In the genomic region with DNA sequence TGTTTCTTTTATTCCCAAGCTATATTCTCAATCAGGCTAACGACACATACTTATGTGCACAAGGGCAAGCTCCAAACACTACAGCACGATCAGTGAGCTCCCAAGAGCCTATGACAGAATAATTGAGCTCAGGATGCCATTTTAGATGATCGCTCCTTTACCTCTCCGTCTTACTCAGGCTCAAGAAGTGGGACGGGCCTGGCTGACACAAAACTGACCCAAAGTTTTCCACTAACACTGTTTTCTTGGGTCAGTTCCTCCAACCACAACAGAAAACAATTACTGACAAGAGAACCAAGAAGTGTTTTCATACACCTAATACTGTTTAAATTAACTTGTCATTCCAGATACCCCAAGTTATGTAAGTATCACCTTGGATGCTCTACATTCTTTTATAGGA, we compare ENCODE assay signal across 10 mouse cellular contexts. TPM values are rescaled to one million over a fixed set of nuclear protein-coding genes. Genes with fewer than 3 reads are reported as not detected.
DNase-seq lines count a peak whose midpoint lies in the region; ATAC-seq and TF ChIP-seq lines count a peak whose summit lies in the region.
"Had no signal": no experiment of that assay in that cellular context is flagged by ENCODE, and none has a peak within 500 bp of the region (broad histone marks: within the 10 kb centered on the region; RNA-seq: fewer than 3 reads in every experiment).

No protein-coding gene starts in this region.

- no peak overlapping the region for H3K9ac ChIP-seq in heart, adult 2 months (ENCODE audit: low read depth, low read length)
- H3K9ac ChIP-seq in limb, embryonic 12.5 days (replicated peaks): no peak overlapping the region
- H3K9ac ChIP-seq in stomach, embryonic 15.5 days: no peak overlapping the region

- no peak for DNase-seq in heart, adult 2 months
- DNase-seq in heart, postnatal 14 days: no peak
- DNase-seq in right cerebral cortex, postnatal 10 days (ENCODE audit: low spot score in 2 of 2): no peak
- no peak for DNase-seq in adrenal gland, postnatal 25 days
- DNase-seq: cerebellum, adult 2 months had no signal

- intact Hi-C loops in heart, adult 2 months (cut with DNase I): loop anchor here (5.0 kb wide), 1 partner anchor 127 kb away; a partner anchor contains a TSS
- intact Hi-C loops in heart, postnatal 14 days (cut with DNase I): loop anchor here (5.0 kb wide), 1 partner anchor 78 kb away; no protein-coding TSS in a partner anchor

- peaks cover 15% of the 10 kb centered on the region for H3K4me1 ChIP-seq in heart, adult 2 months (ENCODE audit: control insufficient read depth, insufficient read depth, low read length)
- peaks cover 62% of the 10 kb centered on the region for H3K4me1 ChIP-seq in megakaryocyte, embryonic 14.5 days
- peaks cover 18% of the 10 kb centered on the region for H3K4me1 ChIP-seq in limb, embryonic 12.5 days (replicated peaks)
- H3K4me1 ChIP-seq in stomach, embryonic 15.5 days: peaks cover 11% of the 10 kb centered on the region; the same call in 1 of the 2 replicates

- H3K4me3 ChIP-seq in heart, adult 2 months: peak overlapping the region; percentile 81
- peak overlapping the region; percentile 95 for H3K4me3 ChIP-seq in megakaryocyte, embryonic 14.5 days (replicated peaks)
- no peak overlapping the region for H3K4me3 ChIP-seq in limb, embryonic 12.5 days (replicated peaks)
- H3K4me3 ChIP-seq in stomach, embryonic 15.5 days (replicated peaks): no peak overlapping the region

- H3K79me2 ChIP-seq in heart, adult 2 months (replicated peaks; ENCODE audit: control insufficient read depth, insufficient read depth, low read length): peaks cover 10% of the 10 kb centered on the region

- peak overlapping the region; percentile 81 for H3K4me2 ChIP-seq in limb, embryonic 12.5 days
- H3K4me2 ChIP-seq in stomach, embryonic 15.5 days: peak overlapping the region; percentile 80; the same call in 1 of the 2 replicates

- TF ChIP-seq POLR2A in heart, adult 2 months (IDR thresholded peaks at IDR 0.05; ENCODE audit: insufficient read depth, low read depth, low read length): no peak

- TF ChIP-seq EP300 in heart, adult 2 months (IDR thresholded peaks at IDR 0.05; ENCODE audit: insufficient read depth, low read depth, low read length): no peak

- H3K27me3 ChIP-seq in heart, adult 2 months (ENCODE audit: control insufficient read depth, insufficient read depth, low read length): no peaks in the 10 kb centered on the region
- no peaks in the 10 kb centered on the region for H3K27me3 ChIP-seq in megakaryocyte, embryonic 14.5 days (replicated peaks)
- no peaks in the 10 kb centered on the region for H3K27me3 ChIP-seq in limb, embryonic 12.5 days
- no peaks in the 10 kb centered on the region for H3K27me3 ChIP-seq in stomach, embryonic 15.5 days (replicated peaks)

- no peaks in the 10 kb centered on the region for H3K9me3 ChIP-seq in megakaryocyte, embryonic 14.5 days
- H3K9me3 ChIP-seq in limb, embryonic 12.5 days: no peaks in the 10 kb centered on the region; the same call in 1 of the 2 replicates
- H3K9me3 ChIP-seq in stomach, embryonic 15.5 days: no peaks in the 10 kb centered on the region

- H3K36me3 ChIP-seq in heart, adult 2 months (ENCODE audit: control insufficient read depth, insufficient read depth, low read length): peaks cover 35% of the 10 kb centered on the region
- H3K36me3 ChIP-seq in megakaryocyte, embryonic 14.5 days (replicated peaks; ENCODE audit: low read length): peaks cover 29% of the 10 kb centered on the region
- peaks cover 6% of the 10 kb centered on the region; the same call in 1 of the 2 replicates for H3K36me3 ChIP-seq in limb, embryonic 12.5 days
- H3K36me3 ChIP-seq in stomach, embryonic 15.5 days: no peaks in the 10 kb centered on the region

- 42% methylated on average over 5 of the region's 5 CpGs for WGBS in heart, adult 2 months
- WGBS in limb, embryonic 12.5 days: 91% methylated on average over 5 of the region's 5 CpGs
- 81% methylated on average over 5 of the region's 5 CpGs for WGBS in stomach, embryonic 15.5 days

- 0 out of 2 replicates have a peak overlapping the region, but pooled peaks have one; percentile 8 for H3K27ac ChIP-seq in heart, adult 2 months
- H3K27ac ChIP-seq in limb, embryonic 12.5 days: no peak overlapping the region
- H3K27ac ChIP-seq in stomach, embryonic 15.5 days: no peak overlapping the region

- no peak for TF ChIP-seq CTCF in heart, adult 2 months (IDR thresholded peaks at IDR 0.05)

- ATAC-seq in megakaryocyte, adult 5-6 weeks (ENCODE audit: poor library complexity, severe bottlenecking): no peak
- no peak for ATAC-seq in limb, embryonic 12.5 days (ENCODE audit: insufficient number of reproducible peaks, insufficient read depth, low FRiP score, low TSS enrichment, low read depth)
- ATAC-seq in stomach, embryonic 15.5 days (ENCODE audit: insufficient read depth, low FRiP score, low read depth): no peak
- ATAC-seq: activated CD4-positive, CD25-positive, alpha-beta regulatory T cell, adult 4 months had no signal

RNA-seq across cellular contexts. Expression of a gene that starts 2.8 kb away (rescaled TPM):
- 10 to 100 TPM; 28.9 to 30.6 TPM for total RNA-seq in heart, adult 2 months (2021)
- polyA plus RNA-seq in heart, adult 2 months (2012; rRNA removed): 7.7 and 15.6 TPM in 2 replicates
- 10 to 100 TPM; 30.4 to 35.4 TPM for total RNA-seq in heart, postnatal 14 days (2021)
- 0.78 and 2.1 TPM in 2 replicates for polyA plus RNA-seq in megakaryocyte, embryonic 14.5 days (2012; ENCODE audit: insufficient read depth, low replicate concordance)
- total RNA-seq in megakaryocyte, adult 5-6 weeks (2015): 36.8 and 40.0 TPM in 2 replicates
- total RNA-seq in megakaryocyte, adult 5-6 weeks (2017): 36.1 and 37.0 TPM in 2 replicates
- 43.1 and 45.7 TPM in 2 replicates for polyA plus RNA-seq in limb, embryonic 12.5 days (2016; fragmentation: Nextera tagmentation; extraction: Ambion mirVana)
- 26.1 and 27.6 TPM in 2 replicates for polyA plus RNA-seq in stomach, embryonic 15.5 days (2015; fragmentation: Nextera tagmentation; extraction: Ambion mirVana)
- 36.3 and 36.9 TPM in 2 replicates for total RNA-seq in adrenal gland, postnatal 25 days (2021)

RNA-seq across cellular contexts. Expression of a gene that starts 37.0 kb away (rescaled TPM):
- 10 to 100 TPM; 84.5 to 85.9 TPM for total RNA-seq in heart, adult 2 months (2021)
- polyA plus RNA-seq in heart, adult 2 months (2012; rRNA removed): 44.1 and 89.8 TPM in 2 replicates
- total RNA-seq in heart, postnatal 14 days (2021): 10 to 100 TPM; 92.1 to 95.0 TPM
- 0.94 TPM in 1 of 2 replicates, not detected in the other for polyA plus RNA-seq in megakaryocyte, embryonic 14.5 days (2012; ENCODE audit: insufficient read depth, low replicate concordance)
- 0.20 and 0.91 TPM in 2 replicates for total RNA-seq in megakaryocyte, adult 5-6 weeks (2015)
- 0.73 and 1.2 TPM in 2 replicates for total RNA-seq in megakaryocyte, adult 5-6 weeks (2017)
- polyA plus RNA-seq in limb, embryonic 12.5 days (2016; fragmentation: Nextera tagmentation; extraction: Ambion mirVana): 100 and 113 TPM in 2 replicates
- 145 and 153 TPM in 2 replicates for polyA plus RNA-seq in stomach, embryonic 15.5 days (2015; fragmentation: Nextera tagmentation; extraction: Ambion mirVana)
- 52.4 and 66.4 TPM in 2 replicates for total RNA-seq in adrenal gland, postnatal 25 days (2021)
- polyA plus RNA-seq: activated CD4-positive, CD25-positive, alpha-beta regulatory T cell, adult 4 months had no signal

Comparison
In these comparisons a context has a peak if more than half of its experiments do, and no peak if none do; other contexts are left out.
1. H3K4me3 ChIP-seq: peak in heart, adult 2 months (single experiment) and megakaryocyte, embryonic 14.5 days (single experiment); none in limb, embryonic 12.5 days (single experiment) and stomach, embryonic 15.5 days (single experiment).
2. RNA of a gene that starts 37.0 kb away (total RNA-seq): 92.1 to 95.0 TPM in heart, postnatal 14 days, 84.5 to 85.9 TPM in heart, adult 2 months and 52.4 to 66.4 TPM in adrenal gland, postnatal 25 days; 0.20 to 1.2 TPM in megakaryocyte, adult 5-6 weeks; every median in the first group is over 10 times any median in the second.